Mouse (Mus musculus) cerebellum, adult 11-12 months (tissue): Measurements from ENCODE around the gene Zcchc14.

Experiments used
- DNase-seq: peaks from one replicate; pipeline ENCODE4 v3.0.0; 2022

Gene Zcchc14

DNA sequence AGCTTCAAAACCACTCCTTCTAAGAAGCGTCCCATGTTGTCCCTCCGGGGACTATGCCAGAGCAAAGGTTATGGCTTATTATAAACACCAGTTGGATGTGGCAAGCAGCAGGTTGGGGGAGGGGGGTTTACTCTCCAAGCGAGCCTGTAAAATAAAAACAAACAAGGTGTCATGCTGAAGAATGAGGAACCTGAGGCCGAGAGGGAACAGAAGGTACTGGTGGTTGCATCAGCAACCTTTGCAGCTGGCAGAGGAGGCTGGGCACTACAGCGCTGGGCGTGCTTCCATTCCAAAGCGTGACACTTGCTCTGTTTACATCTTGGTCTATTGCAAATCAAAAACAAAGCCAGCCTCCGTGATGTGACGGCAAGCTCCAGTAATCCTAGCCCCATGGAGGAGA is 72.2 kb downstream of the Zcchc14 start:
- DNase-seq = no peak

DNA sequence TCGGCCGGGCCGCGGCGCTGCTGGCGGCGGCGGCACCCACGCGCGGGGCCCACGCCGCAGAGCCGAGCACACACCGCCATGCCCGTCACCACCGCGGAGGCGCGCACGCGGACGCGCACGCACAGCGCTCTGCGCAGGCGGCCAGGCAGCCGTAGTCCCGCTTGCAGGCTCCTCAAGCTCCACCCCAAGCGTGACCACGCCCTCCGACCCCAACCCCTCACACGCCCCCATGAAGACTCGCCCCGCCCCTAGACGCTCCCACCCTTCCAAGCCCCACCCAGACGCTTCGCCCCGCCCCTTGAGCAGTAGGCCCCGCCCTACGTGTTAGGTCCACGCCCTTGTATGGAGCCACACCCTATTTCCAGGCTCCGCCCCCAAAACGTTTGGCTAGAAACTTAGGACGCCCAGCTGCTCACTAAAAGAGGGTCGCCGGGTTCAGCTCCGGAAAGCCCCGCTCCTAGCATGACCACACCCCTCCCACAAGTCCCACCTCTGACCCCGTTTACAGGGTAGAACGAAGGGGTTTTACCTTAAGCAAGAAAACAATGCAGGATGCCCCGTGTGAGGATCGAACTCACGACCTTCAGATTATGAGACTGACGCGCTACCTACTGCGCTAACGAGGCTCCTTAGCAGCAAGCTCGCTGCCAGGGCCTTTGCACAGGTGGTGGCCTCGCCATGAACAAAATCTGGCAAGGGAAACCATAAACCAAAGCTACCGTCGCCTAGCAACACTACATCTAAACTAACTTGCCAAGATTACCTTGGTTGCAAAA is 73.8 kb downstream of the Zcchc14 start, which contains the start of gene Fbxo31:
Gene Fbxo31, minus strand, starts transcription at position 131 of the 776 bp plus-strand sequence.
- DNase-seq = peak; percentile 94

DNA sequence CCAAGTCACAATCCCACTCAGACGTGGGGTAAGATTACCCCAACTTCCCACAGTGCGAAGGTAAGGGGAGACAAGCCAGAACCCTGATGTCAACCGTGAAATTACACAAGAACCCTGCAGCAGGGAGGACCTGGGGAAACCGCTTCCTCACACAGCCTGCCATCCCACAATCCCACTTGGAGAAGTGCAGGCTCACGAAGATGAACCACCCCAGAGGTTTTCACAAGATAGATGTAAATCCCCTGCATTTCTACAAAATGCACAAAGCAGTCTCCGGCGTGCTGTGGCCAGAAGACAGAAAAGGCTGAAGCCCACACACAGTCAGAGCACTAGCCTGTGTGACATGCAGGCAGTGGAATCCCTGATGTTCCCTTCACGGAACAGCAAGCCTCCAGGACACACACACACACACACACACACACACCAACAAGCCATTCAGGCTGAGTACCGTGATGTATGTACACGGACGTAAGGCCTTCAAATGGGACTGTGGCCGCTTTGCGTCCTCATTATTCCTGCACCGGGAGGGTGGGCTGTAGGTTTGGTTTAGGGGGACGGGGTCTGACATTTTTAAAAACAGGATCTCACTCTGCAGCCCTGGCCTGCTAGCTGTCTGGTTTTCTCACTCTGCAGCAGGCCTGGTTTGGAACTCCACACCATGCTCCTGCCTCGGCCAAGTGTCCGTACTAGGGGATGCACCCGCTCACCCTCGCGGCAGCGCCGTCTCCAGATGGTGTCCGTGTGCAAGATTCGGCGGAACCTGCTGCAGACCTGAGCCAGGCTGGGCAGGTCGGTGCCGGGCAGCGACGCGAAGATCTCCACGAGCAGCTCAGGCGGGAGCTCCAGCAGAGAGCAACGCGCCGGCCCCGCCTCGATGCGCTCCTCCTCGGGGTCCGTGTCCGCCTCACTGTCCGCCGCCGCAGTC is 74.7 kb downstream of the Zcchc14 start:
- peak; percentile 53 for DNase-seq

DNA sequence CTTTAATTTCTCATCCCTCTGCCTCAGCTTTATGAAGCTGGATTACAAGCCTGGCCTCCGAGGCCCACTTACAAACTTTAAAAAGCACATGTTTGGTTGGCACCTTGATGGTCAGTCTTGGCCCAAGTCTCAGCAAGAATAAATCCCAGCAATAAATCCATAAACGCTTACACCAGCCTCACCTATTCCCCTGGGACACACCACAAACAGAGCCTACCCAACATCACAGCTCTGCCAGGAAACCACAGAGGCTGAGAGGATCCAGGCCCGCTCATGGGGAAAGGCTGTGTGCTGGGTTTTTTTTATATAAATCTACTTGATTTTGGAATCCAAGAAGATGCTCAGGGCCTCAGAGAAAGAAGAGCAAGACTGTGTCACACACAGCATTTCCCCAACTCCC is 77.0 kb downstream of the Zcchc14 start:
- DNase-seq = no peak

DNA sequence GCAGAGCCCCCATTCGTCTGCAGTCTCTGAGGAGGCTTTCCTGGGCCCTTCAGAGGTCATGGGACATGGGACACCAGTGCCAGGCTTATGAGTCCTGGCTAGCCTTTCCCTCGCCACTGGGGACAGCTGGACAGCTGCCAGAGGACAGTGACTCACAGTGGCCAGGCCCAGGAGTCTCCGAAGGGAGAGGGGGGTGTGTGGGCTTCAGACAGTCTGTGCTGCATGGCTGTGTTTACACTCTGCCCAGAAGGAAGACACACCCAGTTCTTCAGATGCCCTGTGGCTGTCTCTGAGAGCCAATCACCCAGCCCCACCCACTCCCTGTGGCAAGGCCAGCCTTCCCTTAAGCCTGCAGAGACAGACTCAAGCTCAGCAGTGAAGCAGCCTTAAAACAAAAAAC is 79.4 kb downstream of the Zcchc14 start:
- DNase-seq = peak; percentile 70

DNA sequence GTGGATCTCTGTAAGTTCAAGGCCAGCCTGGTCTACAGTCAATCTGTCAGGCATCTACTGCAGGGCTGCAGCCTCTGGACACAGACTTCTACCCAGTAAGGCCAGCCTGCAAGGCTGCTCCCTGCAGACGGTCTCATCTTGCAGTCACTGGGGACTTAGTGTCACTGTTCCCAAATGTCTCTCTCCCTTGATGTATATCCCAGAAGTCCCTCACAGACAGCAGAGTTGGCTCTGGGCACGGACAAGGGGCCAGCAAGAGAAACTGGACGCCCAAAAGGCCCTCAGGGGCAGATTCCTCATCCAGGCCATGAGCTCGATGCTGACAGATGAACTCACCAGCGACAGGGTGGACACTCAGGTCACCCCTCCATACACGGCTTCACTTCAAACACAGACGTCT is 80.6 kb downstream of the Zcchc14 start:
- DNase-seq = no peak

DNA sequence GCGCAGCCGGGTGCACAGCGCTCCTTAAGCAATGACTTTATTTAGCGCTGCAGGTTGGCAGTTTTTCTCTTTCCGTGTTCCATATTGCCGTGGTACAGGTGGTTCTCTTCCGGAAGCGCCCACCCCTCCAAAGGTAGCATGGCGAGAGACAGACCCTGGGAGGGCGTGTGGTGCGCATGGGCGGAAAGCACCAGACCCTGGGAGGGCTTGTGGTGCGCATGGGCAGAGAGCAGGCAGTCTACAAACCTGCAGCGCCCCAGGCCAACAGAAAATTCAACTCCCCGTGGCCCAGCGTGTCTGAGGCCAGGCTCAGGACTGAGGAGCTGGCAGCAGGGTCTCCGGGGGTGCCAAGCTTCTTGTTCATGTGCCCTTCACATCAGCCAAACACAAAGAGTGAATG is 81.9 kb downstream of the Zcchc14 start:
- no peak for DNase-seq

DNA sequence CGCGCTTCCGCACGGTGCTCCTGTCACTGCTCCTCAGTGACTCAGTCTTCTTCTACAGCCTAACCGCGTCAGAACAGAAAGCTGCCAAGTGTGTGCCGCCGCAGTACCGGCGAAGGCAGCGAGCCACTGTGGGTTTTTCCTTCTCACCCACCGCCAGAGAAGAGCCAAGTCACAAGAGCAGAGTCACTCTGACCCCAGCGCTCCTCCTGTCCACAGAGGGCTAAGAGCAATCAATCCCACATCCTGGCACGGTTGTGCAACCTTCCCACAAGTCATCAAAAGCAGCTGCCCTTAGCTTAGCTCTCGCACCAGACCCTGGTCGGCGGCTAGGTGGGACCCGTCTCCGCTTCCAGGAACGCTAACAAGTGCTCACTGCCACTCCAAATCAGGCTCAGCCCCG is 82.4 kb downstream of the Zcchc14 start:
- DNase-seq = no peak

DNA sequence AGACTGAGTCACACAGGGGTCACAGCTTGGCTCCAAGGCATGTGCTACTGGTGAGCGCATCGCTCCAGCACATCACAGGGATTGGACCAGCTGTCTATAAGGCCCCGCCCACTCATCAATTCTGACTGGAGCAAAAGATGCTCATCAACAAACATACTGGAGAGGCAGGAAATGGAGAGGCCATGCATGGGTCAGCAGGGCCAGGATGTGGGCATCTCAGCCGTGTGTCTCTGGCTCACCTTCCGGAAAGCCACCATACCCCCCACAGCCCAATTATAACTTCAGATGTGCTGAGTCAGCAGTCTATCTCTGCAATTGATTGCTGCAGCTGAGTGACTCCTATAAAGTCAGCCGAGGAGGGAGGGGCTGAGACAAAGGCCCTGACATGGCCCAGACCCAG is 84.4 kb downstream of the Zcchc14 start:
- DNase-seq = no peak

DNA sequence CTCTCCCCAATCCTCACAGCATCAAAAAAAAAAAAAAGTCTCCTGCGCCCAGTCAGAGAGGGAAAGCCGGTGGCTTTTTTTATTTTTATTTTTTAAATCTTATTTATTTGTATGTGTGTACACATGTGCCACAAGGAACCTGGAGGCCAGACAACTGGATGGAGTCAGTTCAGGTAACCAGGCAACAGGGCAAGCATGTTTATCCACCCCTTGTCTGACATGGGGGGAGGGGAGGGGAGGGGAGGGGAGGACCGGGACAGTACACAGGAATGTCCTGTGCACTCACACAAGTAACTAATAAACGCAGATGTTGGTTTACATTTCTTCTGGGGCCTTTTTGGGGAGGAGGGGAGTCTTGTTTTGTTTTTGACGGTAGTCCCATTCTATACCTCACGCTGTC is 89.0 kb downstream of the Zcchc14 start:
- no peak for DNase-seq

DNA sequence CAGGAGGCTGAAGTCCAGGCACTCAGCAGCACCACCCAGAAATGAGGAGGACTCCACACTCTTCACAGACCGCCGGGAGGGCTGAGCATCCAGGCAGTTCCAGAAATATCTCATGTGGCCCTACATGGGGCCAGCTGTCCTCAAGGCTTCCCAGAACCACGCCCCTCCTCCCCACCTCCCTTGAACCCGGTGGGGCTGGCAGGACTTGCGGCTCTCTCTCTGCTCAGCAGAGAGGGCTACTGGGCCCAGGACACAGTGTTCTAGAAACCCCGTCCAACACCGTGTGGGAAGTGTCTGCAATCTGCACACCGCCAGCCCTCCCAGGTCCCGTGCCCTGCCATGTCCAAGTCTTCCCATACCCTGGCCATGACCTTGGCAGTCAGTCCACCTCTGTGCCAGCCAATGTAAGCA is 89.8 kb downstream of the Zcchc14 start:
- peak; percentile 84 for DNase-seq

DNA sequence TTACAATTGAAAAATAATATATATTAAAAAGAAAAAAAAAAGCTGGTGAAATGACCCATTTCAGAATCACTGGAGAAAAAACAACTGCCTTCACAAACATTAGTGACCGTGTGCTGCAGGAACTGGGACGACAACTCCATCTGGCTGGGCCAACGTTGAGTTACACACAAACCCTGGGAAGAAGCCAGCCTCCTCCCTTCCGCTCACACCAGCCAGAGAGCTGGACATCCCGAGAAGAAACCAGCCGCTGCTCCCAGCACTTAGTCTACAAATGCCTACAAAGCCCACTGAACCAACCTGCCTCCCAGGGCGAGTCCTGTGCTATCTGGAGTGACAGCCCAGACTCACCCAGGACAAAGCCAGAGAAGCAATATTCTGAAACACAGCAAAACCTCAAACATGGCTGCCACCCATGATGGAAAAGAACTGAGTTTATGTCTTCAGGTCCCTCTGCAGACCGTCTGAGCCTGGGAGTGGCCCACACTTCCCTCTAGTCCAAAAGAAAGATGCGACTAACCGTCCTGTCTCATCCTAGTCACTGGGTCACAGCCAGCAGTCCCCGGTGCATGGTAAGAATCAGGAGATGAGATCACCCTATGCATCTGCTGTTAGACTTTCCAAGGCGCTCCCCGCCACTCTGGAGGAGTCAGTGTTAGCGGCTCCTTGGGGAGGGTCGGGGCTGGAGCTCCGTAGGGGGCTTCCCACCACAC is 90.9 kb downstream of the Zcchc14 start:
- peak; percentile 67 for DNase-seq

DNA sequence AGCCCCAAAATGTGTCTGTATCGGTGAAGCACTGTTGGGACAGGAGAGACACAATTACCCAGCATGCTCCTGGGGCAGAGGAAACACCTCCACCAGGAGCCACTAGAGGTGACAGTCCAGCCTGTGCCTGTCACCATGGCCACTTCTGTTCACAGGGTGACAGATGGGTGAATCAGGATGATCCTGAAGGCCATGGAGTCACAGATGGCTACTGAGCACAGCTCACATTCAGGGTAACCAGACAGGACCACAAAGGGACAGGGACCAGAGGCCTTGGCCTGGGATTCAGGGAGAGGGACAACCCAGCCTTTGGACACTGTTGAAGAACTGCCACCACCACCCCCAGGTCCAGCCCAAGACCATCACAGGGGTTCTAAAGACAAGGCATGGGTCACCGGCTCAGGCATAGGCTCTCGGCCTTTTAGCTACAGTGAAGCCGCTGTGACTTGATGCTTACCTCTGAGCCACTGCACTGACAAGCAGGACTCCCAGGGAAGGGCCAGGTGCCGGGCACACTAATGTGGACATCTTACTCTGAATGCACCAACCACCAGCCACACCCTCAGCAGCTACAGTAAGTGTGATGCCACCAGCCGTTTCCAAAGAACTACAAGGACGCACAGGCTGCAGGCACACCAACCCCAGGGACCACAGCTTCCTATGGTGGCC is 92.1 kb downstream of the Zcchc14 start:
- DNase-seq = peak; percentile 40

DNA sequence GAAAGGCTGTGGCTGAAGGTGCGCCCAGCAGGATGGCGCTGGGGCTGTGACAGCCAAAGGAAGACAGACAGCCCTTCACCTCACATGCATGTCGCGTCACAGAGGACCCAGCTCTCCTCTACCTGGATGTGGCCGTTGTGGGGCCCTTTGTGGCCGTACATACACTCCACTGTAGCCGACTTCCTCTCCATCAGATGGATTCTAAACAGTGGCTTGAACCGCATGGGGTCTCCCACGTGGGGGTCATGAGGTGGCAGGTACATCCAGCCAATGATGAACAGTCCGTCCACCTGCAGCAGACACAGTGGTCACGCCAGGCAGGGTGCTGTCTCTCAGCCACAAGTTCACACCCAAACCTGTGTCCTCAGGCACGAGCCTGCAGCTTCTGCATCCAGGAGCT is 92.9 kb downstream of the Zcchc14 start:
- no peak for DNase-seq

DNA sequence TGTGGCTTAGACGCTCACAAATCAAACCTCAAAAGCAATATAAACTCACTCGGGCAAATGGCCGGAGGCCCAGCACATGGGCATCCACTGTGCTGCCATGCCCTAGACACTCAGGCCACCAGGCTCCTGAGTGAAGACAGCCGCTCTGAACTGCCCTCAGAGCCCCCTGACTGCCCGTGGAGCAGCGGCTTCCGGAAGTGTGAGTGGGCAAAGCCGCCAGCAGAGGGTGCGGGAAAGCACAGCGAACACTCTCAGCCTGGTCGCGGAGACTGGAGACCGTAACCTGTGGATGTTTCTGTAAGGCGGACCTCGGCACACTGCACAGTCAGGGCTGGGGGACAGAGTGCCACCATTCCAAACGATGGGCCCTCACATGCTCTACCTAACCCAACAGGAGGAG is 94.2 kb downstream of the Zcchc14 start:
- no peak for DNase-seq

DNA sequence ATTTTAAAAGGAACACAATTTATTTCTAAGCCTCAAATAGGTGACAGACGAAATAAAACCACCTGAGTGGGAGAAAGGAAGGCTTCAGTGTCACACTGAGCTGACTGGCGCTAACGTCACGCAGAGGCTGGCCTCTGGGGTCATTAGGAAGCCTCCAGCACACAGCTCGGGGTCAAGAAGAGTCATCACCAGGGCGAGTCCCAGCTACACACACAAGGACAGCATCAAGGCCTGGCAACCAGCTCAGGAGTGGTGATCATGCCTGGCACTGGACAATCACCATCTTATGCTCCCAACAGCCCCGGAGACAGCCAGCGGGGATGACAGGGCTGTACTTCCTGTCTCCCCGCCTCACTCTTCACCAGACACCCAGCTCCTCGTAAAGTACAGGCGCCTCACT is 95.0 kb downstream of the Zcchc14 start:
- peak; percentile 4 for DNase-seq

DNA sequence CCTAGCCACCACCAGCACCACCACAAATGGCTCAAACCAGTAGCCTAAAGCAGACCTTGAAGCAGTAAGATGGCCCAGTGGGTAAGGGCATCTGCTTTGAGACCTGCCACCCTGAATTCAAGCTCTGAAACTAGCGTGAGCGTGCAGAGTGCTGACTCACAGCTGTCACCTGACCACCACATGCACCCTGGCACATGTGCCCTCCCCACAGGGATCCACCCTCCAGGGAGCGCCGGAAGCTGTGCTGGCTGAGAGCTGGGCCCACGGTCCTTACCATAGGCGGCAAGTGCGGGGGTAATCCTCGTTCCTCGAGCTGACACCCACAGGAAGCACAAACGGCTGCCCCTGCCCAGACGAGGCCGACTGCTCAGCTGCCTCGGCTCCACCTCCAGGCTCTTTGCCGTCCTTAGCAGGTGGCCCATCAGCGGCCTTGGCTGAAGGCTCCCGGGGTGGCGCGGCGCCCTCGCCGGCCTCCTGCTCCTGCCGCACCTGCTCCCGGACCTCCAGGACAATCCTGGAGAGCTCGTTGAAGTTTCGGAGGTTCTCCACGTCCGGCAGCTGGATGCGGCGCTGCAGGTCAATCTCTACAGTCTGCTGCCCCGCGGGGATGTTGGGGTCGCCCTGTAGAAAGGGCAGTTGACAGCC is 98.7 kb downstream of the Zcchc14 start:
- peak; percentile 5 for DNase-seq

DNA sequence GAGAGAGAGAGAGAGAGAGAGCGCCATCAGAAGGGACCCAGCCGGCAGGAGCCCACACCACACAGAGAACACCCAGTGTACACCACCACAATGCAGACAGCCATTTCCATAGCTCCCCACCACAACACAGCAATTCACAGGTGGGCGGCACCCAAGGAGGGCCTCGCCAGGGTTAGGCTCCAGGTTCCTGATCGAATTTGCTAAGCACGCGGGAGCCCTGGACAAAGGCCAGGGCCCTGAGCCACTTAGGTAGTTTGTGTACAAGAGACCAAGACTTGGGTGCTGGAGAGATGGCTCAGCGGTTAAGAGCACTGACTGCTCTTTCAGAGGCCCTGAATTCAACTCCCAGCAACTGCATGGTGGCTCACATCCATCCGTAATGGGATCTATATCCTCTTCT is 100.2 kb downstream of the Zcchc14 start:
- peak; percentile 1 for DNase-seq

DNA sequence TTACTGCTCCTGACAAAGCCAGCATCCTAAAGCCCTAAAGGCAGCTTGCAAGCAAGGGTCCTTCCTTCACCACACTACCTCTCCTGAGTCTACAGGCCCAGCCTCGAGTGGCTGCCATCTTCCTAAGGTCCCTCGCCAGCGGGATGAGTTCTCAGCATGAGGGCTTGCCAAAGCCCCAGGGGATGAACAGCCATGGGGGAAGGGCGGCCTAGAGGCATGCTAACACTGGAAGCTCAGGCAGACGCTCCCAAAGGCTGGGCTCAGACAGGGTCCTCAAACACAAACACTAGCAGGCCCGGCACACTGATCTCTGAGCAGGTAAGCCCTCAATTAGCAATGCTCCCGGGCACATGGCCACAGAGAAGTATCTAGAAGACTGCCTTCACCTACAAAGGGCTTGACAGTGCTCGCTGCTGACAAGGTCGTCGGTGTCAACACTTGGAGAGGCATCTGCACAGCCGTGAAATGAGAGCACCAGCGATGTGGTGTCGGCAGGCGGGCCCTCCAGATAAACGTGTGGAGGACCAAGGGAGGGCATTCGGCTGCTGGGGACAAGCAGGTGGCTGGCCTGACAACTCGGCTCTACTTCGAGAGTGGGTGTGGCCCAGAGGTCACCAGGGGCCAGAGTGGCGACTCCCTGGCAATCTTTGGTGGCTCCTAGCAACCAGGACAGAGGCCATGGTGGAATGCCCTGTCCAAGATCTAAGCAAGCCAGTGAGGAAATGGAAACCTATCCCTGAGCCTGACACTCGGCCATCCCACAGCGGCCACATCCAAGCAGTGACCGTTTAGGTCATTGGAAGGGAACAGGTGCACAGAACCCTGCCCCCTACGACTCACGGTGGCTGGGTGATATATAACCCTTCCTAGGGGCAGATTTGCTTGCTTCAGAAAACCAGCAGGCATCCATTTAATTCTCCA is 101.4 kb downstream of the Zcchc14 start:
- peak; percentile 12 for DNase-seq

DNA sequence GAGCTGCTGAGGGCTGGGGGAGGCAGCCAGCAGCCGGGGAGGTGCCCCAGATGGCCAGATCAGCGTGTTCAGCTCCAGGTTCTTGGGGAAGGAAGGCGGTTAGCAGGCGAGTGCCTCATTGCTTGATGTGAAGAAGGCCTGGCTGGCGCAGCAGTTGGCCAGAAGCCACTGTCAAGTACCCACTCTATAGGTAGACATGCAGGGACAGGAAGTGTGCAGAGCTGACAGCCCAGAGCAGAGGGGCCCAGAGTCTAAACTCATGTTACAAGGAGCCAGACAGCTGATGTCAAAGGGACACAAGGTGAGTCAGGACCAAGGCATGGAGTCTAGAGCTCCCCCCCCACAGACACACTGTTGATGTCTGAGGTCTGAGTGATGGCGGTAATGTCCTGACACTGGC is 102.6 kb downstream of the Zcchc14 start:
- peak; percentile 1 for DNase-seq
